Mouse (Mus musculus) skeletal muscle tissue, postnatal 0 days (tissue): ENCODE measurements around the gene Sirt3. TPM values are rescaled to one million over a fixed set of nuclear protein-coding genes. Genes with fewer than 3 reads are reported as not detected.

Experiments
- polyA plus RNA-seq: library from polyadenylated mRNA; unstranded; fragments of >200 nt; fragmentation: Nextera tagmentation; extraction: Ambion mirVana; gene quantifications from 2 replicates; pipeline ENCODE4 v1.2.1, GENCODE M21; 2015

Gene Sirt3
- polyA plus RNA-seq: 28.6 and 32.3 TPM in 2 replicates

GRCm38 (mm10) chr7:140881696-140882468, at the start of gene Sirt3, which contains the start of gene Psmd13:
Gene Sirt3 (minus strand): TSS chr7:140882309.
Gene Psmd13 (plus strand): TSS chr7:140881968.

GRCm38 (mm10) chr7:140920418-140921029, 38.4 kb upstream of the Sirt3 start, which contains the start of gene Nlrp6:
Gene Nlrp6 (plus strand): TSS chr7:140920902.

GRCm38 (mm10) chr7:140900220-140900619, 18.1 kb upstream of the Sirt3 start, which contains the start of gene Cox8b:
Gene Cox8b (minus strand): TSS chr7:140900446.

GRCm38 (mm10) chr7:140857550-140858505, 24.3 kb downstream of the Sirt3 start, which contains the start of gene Bet1l:
Gene Bet1l (minus strand): TSS chr7:140857577.

GRCm38 (mm10) chr7:140856785-140857549, 25.1 kb downstream of the Sirt3 start, which contains the start of gene Ric8a:
Gene Ric8a (plus strand): TSS chr7:140856957.

GRCm38 (mm10) chr7:140855860-140856784, 26.0 kb downstream of the Sirt3 start, which contains the start of gene Gm45785:
Gene Gm45785 (minus strand): TSS chr7:140856331.

GRCm38 (mm10) chr7:140847755-140848580, 34.1 kb downstream of the Sirt3 start, which contains the start of gene Odf3:
Gene Odf3 (plus strand): TSS chr7:140847805.

GRCm38 (mm10) chr7:140844905-140845665, 37.0 kb downstream of the Sirt3 start, which contains the start of gene Scgb1c1:
Gene Scgb1c1 (plus strand): TSS chr7:140845547.

GRCm38 (mm10) chr7:140834968-140835757, 46.9 kb downstream of the Sirt3 start, which contains the start of gene Urah:
Gene Urah (plus strand): TSS chr7:140835018.

GRCm38 (mm10) chr7:140821653-140822329, 60.3 kb downstream of the Sirt3 start, which contains the start of gene Zfp941:
Gene Zfp941 (minus strand): TSS chr7:140822178.

Other genes starting within 250 kb of the Sirt3 start
- gene Olfr53, start 235.9 kb downstream of the Sirt3 start, polyA plus RNA-seq: not detected in 2 replicates
- not detected in 2 replicates for gene Olfr539, start 222.4 kb downstream of the Sirt3 start, polyA plus RNA-seq
- gene Olfr45, start 200.4 kb downstream of the Sirt3 start, polyA plus RNA-seq: not detected in 2 replicates
- not detected in 2 replicates for gene Olfr541, start 185.0 kb downstream of the Sirt3 start, polyA plus RNA-seq
- gene Cyp2e1, start 118.6 kb downstream of the Sirt3 start, polyA plus RNA-seq: 0.29 and 13.1 TPM in 2 replicates
- gene Syce1, start 94.5 kb downstream of the Sirt3 start, polyA plus RNA-seq: 0.21 TPM in 1 of 2 replicates, not detected in the other
- 0.11 and 0.14 TPM in 2 replicates for gene Zfp941, start 60.1 kb downstream of the Sirt3 start, polyA plus RNA-seq
- gene Urah, start 47.3 kb downstream of the Sirt3 start, polyA plus RNA-seq: 5.0 TPM in 1 of 2 replicates, not detected in the other
- not detected in 2 replicates for gene Scgb1c1, start 36.8 kb downstream of the Sirt3 start, polyA plus RNA-seq
- not detected in 2 replicates for gene Odf3, start 34.5 kb downstream of the Sirt3 start, polyA plus RNA-seq
- gene Gm45785, start 26.0 kb downstream of the Sirt3 start, polyA plus RNA-seq: not detected in 2 replicates
- gene Ric8a, start 25.4 kb downstream of the Sirt3 start, polyA plus RNA-seq: 40.2 and 42.3 TPM in 2 replicates
- 35.0 and 37.4 TPM in 2 replicates for gene Bet1l, start 24.7 kb downstream of the Sirt3 start, polyA plus RNA-seq
- gene Psmd13, start 341 bp downstream of the Sirt3 start, polyA plus RNA-seq: 170 and 182 TPM in 2 replicates
- gene Cox8b, start 18.1 kb upstream of the Sirt3 start, polyA plus RNA-seq: 998 and 1,212 TPM in 2 replicates
- 0.02 and 0.06 TPM in 2 replicates for gene Nlrp6, start 38.6 kb upstream of the Sirt3 start, polyA plus RNA-seq
- 8.7 and 9.2 TPM in 2 replicates for gene Pgghg, start 59.1 kb upstream of the Sirt3 start, polyA plus RNA-seq
- 1.2 and 2.4 TPM in 2 replicates for gene Ifitm5, start 68.0 kb upstream of the Sirt3 start, polyA plus RNA-seq
- not detected in 2 replicates for gene Gm45717, start 73.6 kb upstream of the Sirt3 start, polyA plus RNA-seq
- gene Ifitm2, start 73.7 kb upstream of the Sirt3 start, polyA plus RNA-seq: 680 and 694 TPM in 2 replicates
- 12.1 and 16.9 TPM in 2 replicates for gene Ifitm1, start 84.9 kb upstream of the Sirt3 start, polyA plus RNA-seq
- 250 and 252 TPM in 2 replicates for gene Ifitm3, start 128.5 kb upstream of the Sirt3 start, polyA plus RNA-seq
- gene Ifitm6, start 135.6 kb upstream of the Sirt3 start, polyA plus RNA-seq: 0.56 and 1.0 TPM in 2 replicates
- not detected in 2 replicates for gene Gm17387, start 146.8 kb upstream of the Sirt3 start, polyA plus RNA-seq
- 0.56 TPM in 1 of 2 replicates, not detected in the other for gene B4galnt4, start 178.8 kb upstream of the Sirt3 start, polyA plus RNA-seq
- gene Pkp3, start 195.9 kb upstream of the Sirt3 start, polyA plus RNA-seq: 0.46 and 4.1 TPM in 2 replicates
- gene Sigirr, start 218.3 kb upstream of the Sirt3 start, polyA plus RNA-seq: 2.8 and 3.8 TPM in 2 replicates
- 0.93 TPM in 1 of 2 replicates, not detected in the other for gene Ano9, start 235.5 kb upstream of the Sirt3 start, polyA plus RNA-seq
- 29.8 and 34.4 TPM in 2 replicates for gene Ptdss2, start 240.1 kb upstream of the Sirt3 start, polyA plus RNA-seq